Mouse (Mus musculus) regulatory T cell (primary cell): ENCODE results near the gene Gm14401.
"Not testable (repeated sequence)": the region's sequence is repeated elsewhere in the genome, so short reads cannot be mapped to it uniquely, and the experiment has no call there.

ENCODE experiments used
- in situ Hi-C: fragments of 300-600 bp; cut with MboI, MseI; formaldehyde crosslinking; loops from one replicate; pipeline ENCODE4 v1.15.1; 2025; ENCODE audit warnings: high pct_unique_total_duplicates

Gm14401 gene

GRCm38 (mm10) chr2:177073432-177074423, at the start of gene Gm14401:
TSS of gene Gm14401 (plus strand) at chr2:177074320.
- in situ Hi-C loops: loop anchor here (5.0 to 25.0 kb wide), 3 partner anchors 249 to 979 kb away; partner anchors contain the start of gene Gm14412

GRCm38 (mm10) chr2:177072807-177073206, 1.3 kb upstream of the Gm14401 start:
- in situ Hi-C loops: loop anchor here (5.0 to 25.0 kb wide), 3 partner anchors 249 to 978 kb away; partner anchors contain the start of gene Gm14412

GRCm38 (mm10) chr2:177075015-177075414, 895 bp downstream of the Gm14401 start:
- in situ Hi-C loops: loop anchor here (10.0 to 25.0 kb wide), 2 partner anchors 487 to 980 kb away; no protein-coding TSS in a partner anchor

GRCm38 (mm10) chr2:177079866-177080265, 5.7 kb downstream of the Gm14401 start:
- in situ Hi-C loops: loop anchor here (10.0 to 25.0 kb wide), 2 partner anchors 482 to 985 kb away; no protein-coding TSS in a partner anchor

- in situ Hi-C loops: not testable (repeated sequence)
Observed at GRCm38 (mm10) chr2:177109086-177109485, 35.0 kb downstream of the Gm14401 start.

GRCm38 (mm10) chr2:177129097-177129496, 55.0 kb downstream of the Gm14401 start:
- in situ Hi-C loops: not testable (repeated sequence)
